Mouse (Mus musculus) kidney, postnatal 36 days (tissue): ENCODE data around the gene Hnrnpl.

Experiments used
- DNase-seq, 2 experiments: peaks; one replicate each; pipeline ENCODE4 v3.0.0; 2021 to 2022; ENCODE audit warnings: mixed read lengths in 2 of 2

Hnrnpl gene

DNA sequence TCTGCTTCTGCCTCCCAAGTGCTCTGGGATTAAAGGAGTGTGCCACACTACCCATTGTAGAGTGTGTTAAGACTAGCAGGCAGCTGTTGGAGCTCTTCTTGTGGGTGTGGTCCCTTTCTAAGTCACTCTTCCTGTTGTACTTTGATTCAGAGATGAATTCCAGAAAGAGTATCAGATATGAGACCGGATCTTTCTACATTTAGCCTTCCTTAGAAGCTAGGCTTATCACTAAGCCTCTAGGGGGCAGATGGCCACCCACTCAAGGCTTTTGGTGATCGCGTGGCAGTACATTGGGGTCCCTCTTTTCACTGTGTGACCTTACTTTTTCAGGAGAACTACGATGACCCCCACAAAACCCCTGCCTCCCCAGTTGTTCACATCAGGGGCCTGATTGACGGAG lies 4.6 kb downstream of the Hnrnpl start:
- peak in 1 of 2 experiments; percentile 31 for DNase-seq

DNA sequence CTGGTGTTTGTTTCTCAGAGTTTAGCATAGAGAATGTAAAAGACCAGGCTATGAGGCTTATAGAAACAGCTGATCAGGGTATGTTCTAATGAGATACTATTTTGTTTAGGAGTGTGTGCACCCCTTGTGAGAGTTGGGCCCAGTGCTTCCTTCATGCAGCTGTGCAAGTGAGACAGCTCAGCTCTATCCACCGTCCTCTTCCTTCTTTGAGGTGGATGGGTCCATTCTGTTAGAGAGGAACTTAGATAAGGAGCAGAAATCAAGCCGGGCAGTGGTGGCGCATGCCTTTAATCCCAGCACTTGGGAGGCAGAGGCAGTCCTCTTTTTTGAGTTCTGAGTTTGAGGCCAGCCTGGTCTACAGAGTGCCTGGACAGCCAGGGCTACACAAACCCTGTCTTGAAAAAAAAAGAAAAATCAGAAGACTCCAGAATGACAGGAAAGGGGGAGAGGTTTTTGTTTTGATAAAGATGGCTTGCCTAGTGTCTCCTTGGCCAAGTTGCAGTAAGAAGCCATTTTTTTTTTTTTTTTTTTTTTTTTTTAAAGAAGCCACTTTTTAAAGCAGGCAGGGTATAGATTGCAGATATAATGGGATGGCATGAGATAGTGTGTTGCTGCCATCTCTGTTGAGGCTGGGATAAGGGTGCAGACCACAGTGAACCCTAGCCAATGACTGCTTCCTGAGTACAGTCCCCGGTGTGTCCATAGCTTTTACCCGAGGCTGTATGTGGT lies 6.1 kb downstream of the Hnrnpl start:
- no peak for DNase-seq

DNA sequence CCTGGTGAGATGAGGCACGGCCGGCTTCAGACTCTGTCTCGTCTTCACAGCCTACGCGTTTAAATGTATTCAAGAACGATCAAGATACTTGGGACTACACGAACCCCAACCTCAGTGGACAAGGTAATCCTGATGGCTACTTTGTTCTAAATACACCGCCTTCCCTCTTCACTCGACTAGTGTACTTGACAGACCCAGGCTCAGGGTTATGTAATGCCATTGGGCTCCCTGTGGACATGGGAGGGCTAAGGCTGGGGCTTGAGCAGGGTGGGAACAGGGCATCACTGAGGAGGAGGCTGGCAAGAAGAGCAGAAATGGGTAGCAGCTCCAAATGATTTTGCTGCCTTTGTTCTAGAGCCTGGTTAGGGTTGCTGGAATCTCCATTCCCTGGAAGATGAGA lies 6.9 kb downstream of the Hnrnpl start:
- DNase-seq, result no peak

DNA sequence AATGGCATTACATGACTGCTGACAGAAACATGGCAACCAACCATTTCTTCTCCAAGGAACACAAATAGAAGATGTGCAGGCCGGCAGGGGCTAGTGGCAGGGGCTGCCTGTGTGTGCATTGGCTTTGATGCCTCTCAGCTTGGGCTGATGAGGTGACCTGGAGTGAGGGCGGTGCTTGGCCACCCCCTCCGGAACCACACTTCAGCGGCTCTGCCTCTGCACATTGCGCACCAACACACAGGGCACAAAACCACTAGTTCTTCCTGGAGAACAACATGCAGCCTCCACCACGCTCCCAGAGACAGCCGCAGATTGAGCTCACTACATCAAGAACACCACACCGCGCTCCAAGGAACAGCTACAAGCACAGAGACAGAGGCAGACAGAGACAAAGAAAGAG lies 7.9 kb downstream of the Hnrnpl start:
- peak in 1 of 2 experiments; percentile 48 for DNase-seq

DNA sequence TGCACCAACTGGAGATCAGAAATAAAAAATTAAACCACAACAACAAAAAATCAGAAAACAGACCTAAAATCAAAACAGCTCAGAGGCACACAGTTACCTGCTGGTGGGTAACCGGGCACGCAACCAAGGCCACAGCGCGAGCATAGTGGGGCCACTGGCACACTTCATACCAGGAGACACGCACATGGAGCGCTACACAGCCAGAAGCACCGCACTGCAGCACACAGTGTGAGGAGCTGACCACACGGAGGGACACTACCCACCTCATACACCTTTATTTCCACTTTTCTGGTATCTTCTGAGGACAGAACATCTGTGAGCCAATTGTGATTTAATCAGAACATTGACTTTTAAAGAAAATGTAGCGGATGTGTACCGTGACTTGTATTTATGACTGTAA lies 8.6 kb downstream of the Hnrnpl start:
- no peak for DNase-seq

DNA sequence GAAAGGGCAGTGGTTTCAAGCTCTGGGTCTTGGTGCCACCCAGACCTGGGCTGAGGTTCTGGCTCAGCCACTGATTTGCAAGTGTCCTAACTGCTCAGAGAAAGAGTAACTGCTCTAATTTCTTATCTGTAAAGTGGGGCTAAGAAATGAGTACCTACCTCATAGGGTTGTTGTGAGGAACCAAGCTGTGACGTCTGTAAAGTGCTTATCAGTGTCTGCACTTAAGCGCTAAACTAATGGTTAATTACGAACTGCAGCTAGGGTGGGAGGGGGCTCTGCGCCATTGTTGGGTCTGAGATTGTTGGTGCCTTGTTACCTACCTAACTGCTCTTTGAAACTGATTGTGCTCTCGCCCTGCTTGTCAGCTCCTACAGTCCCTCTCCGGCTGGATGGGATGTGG lies 9.2 kb downstream of the Hnrnpl start:
- DNase-seq, result no peak

DNA sequence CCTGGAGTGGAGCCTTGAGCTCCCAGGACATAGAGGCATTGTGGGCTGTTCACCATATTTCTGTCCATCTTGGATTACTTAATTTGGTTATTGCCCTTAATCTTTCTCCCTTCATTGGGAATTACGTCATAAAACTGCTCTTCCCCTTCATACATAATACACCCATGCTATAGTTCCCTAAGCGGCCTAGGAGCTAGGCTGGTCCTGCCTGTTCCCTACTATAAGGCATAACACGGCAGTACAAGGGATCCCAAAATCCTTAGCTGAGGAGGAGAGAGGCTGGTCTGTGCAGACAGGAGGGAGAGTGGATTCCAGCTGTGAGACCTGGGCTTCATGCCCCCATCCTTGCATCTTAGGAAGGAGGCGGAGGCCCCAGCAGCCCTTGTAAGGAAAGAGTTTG lies 9.6 kb downstream of the Hnrnpl start:
- no peak for DNase-seq

DNA sequence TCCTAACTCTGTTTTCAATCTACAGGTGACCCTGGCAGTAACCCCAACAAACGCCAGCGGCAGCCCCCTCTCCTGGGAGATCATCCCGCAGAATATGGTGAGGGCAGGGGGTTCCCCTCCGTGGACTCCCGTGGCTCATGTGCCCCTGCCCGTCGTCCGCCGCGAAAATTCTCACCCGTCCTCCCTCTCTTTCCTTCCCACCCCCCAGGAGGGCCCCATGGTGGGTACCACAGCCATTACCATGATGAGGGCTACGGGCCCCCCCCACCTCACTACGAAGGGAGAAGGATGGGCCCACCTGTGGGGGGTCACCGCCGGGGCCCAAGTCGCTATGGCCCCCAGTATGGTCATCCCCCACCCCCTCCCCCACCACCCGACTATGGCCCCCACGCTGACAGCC lies 10.1 kb downstream of the Hnrnpl start:
- no peak for DNase-seq

DNA sequence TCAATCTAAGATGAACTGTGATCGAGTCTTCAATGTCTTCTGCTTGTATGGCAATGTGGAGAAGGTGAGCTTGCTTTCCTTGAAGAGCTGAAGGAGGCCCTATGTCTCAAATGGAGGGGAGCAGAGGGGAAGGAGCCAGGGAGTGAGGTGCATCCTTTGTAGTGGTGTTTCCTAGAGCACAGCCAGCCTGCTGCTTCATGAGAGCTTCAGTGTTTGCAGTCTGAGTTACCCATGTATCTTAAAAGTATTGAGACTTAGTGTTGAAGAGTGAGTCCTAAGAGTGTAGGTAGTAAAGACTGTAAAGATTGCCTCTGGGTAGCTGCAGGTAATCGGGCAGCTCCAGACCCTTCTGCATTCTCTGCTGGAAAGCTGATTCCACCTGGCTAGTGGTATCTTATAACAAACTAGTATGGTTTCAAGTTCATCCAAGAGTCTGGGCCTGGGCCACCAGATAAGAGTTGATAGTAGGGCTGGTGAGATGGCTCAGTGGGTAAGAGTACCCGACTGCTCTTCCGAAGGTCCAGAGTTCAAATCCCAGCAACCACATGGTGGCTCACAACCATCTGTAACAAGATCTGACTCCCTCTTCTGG lies 10.6 kb downstream of the Hnrnpl start:
- DNase-seq, result no peak

DNA sequence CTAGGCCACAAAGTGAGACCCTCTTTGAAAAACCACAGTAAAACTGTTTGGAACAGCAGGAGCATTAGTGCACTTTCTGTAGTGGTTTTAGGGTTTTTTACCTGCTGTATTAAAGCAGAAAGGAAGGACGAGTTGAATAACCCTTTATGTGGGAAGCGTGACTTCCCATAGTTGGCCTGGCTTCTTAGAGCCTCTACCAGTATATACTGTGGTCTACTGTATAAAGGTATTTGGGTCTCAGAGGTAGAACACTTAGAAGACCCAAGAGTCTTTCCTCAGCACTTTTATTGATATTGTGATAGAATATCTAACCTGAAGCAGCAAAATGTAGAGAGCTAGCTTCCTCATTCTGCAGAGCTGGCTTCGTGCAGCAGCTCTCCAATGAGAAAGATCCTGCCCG lies 11.2 kb downstream of the Hnrnpl start:
- DNase-seq, result no peak

DNA sequence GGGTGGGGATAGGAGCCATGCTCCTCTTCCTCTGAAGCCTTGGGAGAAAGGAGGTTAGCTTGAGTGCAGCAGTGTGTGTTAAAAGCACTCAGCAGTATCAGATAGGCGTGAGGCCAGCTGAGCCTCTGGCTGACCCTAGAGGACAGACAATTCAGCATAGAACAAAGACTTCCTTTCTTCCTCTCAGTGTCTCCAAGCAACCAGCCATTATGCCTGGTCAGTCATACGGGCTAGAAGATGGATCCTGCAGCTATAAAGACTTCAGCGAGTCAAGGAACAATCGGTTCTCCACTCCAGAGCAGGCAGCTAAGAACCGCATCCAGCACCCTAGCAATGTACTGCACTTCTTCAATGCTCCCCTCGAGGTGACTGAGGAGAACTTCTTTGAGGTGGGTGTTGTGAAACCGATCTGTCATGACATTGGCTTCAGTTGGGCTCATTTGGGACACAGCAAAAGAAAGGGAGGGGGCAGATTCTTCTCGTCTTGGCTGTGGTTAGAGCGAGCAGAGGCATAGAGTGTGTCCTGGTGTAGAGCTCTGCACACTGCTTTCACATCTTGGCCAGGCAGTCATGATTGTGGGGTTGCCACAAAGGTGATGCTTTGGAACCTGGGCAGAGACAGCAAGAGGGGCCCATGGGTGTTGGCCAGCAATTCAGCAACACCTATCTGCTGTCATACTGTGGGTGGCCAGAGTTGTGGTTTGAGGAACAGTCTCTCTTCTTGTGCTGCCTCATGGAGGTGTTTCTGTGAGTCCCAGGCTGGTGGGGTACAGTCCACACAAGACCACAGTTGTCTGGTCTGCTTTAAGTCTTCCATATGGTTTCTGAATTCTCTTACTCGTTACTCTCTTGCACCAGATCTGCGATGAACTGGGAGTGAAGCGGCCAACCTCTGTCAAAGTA lies 12.3 kb downstream of the Hnrnpl start:
- DNase-seq, result peak; percentile 77 to 78

DNA sequence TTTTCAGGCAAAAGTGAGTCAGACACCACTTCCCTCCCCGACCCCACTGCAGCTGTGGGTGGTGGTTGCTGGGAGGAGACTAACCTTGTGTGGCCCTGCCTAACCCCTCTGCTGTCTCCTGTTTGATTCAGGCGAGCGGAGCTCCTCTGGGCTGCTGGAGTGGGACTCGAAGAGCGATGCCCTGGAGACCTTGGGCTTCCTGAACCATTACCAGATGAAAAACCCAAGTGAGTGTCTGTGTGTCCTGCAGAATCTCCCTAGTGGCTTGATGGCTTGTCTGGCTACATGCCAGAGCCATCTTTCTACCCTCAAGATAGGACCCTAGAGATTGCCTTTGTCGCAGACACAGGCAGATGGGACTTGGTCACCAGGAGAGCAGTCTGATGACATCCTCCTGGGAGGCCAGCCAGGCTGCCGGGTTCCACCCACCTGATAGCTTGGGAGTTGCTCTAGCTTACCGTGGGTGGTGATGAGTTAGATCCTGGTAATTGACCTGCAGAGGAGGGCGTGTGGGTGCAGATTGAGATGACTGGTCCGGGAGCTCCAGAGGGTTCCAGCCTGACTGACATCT lies 13.0 kb downstream of the Hnrnpl start:
- DNase-seq, result peak; percentile 65 to 72

DNA sequence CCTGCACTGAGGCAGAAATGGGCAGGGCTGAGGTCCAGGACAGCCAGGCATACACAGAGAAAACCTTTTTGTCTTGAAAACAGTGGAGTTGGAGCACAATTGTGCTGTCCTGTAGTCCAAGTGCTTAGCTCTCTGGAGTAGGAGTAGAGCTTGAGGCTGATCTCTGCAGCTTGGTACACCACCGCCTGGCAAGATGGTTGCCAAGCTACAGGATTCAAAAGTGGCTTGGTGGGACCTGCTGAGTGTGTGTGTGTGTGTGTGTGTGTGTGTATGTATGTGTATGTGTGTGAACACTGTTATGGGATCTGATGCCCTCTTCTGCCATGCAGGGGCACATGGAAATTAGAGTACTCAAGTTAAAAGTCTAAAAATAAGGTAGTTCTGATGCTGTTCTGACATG lies 14.2 kb downstream of the Hnrnpl start:
- DNase-seq, result no peak

DNA sequence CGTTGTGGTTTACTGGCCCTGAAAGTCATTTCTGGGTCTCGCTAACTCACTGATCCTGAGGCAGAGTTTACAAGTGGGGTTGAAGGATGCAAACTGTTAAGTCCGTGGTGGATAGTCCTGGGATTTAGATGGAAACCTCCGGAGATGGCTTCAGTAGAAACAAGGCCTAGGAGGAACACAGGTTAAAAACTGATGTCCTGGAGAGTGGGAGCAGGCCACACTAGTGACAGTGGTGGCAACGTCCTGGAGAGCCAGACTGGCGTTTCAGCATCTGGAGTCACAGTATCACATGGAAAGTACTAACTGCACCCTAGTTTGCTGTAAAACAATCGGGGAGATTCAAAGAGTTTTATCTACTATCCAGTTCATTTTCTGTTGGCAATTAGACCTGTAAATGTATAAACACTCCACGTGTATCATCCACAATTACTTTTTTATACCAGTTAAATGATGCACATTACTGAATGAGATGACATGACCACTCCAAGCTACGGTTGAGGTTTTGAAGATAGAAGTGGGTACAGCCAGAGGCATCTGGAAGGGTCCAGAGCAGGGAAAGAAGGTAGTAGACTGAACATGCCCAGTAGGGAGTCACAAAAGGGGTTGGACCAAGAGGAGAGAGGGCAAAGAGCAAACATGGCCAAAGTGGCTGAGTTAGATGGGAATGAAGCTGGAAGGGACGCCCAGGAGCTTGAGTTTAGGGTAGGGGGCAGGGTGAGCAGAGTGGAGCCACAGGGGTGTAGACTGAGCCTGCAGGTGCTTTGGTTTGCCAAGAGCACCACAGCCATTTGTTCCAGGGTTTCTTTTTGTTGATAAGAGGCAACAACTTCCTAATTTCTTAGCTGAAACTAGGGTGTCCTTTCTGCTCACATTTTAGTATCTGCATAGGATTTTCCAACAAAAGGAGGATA lies 14.9 kb downstream of the Hnrnpl start:
- DNase-seq, result peak; percentile 59 to 70

DNA sequence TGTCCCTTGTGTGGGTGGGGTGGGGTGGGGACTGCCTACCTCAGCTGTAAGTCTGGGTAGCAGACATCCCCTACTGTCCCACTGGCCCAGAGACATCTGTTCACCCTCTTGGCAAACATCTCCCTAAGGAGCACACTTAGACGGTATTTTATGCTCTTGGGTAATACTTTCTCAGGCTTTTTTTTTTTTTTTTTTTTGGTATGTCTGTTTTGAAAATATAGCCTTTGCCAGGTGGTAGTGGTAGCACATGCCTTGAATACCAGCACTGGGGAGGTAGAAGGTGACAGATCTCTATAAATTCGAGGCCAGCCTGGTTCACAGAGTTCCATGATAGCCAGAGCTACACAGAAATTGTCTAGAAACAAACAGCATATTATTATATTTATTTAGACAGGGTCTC lies 15.6 kb downstream of the Hnrnpl start:
- no peak for DNase-seq

DNA sequence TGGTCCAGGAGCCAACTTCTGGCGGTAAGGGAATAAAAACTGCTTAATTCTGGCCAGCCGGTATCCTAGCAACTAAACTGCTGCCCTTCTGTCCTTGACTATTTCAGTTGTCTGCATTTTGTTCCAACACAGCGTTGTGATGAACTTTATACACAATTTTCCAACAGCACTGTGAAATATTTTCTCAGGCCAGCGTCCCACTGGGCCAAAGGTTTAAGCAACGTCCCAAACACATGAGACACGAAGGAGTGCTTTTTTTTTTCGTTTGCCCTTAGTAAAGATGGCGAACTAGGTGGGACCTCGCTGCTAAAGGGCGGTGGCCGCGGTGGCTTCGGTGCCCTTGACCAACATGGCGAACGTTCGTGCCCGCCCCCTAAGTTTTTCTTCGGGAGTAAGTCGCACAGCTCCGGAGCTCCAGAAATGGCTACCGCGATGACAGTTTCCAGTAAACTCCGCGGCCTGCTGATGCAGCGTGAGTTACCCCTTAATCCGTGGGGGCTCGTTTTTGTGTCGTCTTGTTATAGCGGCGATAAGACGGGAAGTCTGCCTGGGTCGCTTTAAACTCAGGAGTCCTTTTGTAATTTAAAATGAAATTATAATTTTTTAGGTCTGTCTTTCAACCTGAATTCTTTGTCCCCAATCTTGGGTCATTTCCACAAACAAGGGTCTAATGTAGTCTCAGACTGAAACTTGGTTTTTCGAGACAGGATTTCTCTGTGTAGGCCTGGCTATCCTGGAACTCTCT lies 16.8 kb downstream of the Hnrnpl start, which contains the start of gene Ech1:
Ech1 (plus strand) TSS at position 277 of the 745 bp plus-strand sequence.
- peak; percentile 94 to 95 for DNase-seq

DNA sequence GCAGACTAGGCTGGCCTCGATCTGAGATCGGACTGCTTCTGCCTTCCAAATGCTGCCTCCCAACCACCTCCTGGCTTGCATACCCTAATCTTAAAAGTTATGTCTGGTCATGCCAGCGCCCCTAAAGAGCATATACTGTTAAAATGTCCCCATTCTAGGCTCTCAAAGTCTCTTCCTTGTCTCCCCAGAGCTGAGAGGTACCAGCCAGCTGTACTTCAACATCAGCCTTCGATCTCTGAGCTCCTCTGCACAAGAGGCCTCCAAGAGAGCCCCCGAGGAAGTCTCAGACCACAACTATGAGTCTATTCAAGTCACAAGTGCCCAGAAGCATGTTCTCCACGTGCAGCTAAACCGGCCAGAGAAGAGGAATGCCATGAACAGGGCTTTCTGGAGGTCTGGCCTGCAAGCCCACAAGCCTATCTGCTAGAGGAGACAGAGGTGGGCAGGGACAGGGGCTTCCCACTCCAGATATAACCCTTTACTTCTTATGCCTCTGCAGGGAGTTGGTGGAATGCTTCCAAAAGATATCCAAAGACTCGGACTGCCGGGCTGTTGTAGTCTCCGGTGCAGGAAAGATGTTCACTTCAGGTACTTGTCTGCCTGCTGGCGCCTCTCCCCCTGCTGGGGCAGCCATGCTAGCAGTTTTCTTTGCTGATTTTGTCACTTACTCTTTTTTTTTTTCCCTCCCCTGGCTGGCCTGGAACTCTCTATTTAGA lies 17.5 kb downstream of the Hnrnpl start:
- DNase-seq, result peak; percentile 50 to 62

DNA sequence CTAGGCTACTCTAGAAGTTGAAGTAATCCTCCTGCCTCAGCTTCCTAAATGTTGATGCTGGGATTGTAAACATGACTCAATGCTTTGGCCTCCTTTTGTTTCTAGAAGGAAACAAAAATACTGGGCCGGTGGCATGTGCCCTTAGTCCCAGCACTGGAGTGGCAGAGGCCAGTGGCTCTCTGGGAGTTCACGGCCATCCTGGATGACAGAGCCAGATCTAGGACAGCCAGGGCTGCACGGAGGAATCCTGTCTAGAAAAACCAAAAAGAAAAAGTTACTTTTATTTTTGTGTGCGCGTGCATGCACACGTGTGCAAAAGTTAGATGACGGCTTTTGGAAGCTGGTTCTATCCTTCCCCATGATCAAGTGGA lies 18.0 kb downstream of the Hnrnpl start:
- DNase-seq, result no peak

DNA sequence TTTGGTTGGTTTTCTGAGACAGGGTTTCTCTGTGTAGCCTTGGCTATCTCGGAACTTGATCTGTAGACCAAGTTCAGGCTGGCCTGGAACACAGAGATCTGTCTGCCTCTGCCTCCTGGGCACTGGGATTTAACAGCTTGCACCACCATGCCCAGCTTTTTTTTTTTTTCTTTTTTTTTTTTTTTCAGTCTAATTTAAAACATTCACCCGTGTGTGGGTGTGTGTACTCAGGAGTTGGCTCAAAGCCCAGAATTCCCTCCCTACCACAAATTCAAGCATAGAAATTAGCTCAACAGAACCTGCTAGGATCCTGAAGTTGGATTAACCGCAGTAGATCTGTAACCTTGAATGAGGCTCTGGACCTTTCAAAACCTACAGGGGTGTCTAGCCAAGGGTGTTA lies 19.0 kb downstream of the Hnrnpl start:
- peak; percentile 77 to 87 for DNase-seq

DNA sequence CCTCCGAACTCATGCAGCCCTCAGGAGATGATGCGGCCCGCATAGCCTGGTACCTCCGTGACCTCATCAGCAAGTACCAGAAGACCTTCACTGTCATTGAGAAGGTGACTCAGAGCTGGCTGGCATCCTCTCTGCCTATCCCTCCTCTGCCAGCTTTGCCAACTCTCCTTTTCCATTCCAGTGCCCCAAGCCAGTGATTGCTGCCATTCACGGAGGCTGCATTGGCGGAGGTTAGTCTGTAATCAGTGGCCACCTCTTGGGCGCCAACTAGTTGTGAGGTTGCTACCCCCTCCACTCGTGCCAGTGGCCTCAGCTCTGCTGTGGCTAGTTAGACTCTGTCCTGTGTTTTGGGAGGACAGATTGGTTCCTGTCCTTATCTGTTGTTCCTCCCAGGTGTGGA lies 21.5 kb downstream of the Hnrnpl start:
- peak; percentile 31 to 43 for DNase-seq

DNA sequence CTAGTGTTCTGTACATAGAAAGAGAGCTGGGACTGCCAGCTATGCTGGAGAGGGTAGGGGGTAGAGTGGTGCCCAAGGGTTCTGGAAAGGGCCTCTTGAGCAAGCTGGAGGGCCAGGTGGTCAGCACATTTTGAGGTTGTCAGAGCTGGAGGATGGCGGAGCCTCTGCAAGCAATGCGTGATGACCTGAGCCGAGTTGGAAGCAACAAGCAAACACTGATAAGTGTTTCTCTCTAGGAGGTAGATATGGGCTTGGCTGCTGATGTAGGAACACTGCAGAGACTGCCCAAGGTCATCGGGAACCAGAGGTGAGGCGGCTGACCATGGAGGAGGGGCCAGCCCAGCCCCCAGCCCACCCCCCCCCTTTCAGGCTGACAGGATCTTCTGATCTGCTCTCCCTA lies 22.6 kb downstream of the Hnrnpl start:
- DNase-seq, result no peak
